Mouse (Mus musculus) heart, adult 2 months (tissue): ENCODE measurements around the gene Matn3. TPM values are rescaled to one million over a fixed set of nuclear protein-coding genes. Genes with fewer than 3 reads are reported as not detected.

Source experiments
- DNase-seq, 2 experiments: peaks; one replicate each; pipeline ENCODE4 v3.0.0; 2021
- H3K27ac ChIP-seq: fragments of 200-600 bp; 2 replicates; pipeline ENCODE4 v1.8.1; 2022
- H3K27me3 ChIP-seq: fragments of 200-500 bp; 2 replicates; pipeline ENCODE4 v1.6.1; 2012; ENCODE audit warnings: mild to moderate bottlenecking, low read length, inconsistent platforms, mixed read lengths; ENCODE audit not compliant: control insufficient read depth, insufficient read depth
- H3K36me3 ChIP-seq: fragments of 200-500 bp; 2 replicates; pipeline ENCODE4 v1.6.1; 2012; ENCODE audit warnings: low read length, inconsistent platforms; ENCODE audit not compliant: control insufficient read depth, insufficient read depth
- H3K4me1 ChIP-seq: fragments of 200-500 bp; 2 replicates; pipeline ENCODE4 v1.6.1; 2011; ENCODE audit warnings: low read length; ENCODE audit not compliant: control insufficient read depth, insufficient read depth
- H3K4me3 ChIP-seq: fragments of 200-600 bp; 2 replicates; pipeline ENCODE4 v1.8.1; 2022
- H3K79me2 ChIP-seq: fragments of 200-500 bp; replicated peaks from 2 replicates; pipeline ENCODE4 v1.6.1; 2012; ENCODE audit warnings: mild to moderate bottlenecking, inconsistent platforms, low read length, moderate library complexity, mixed read lengths; ENCODE audit not compliant: control insufficient read depth, insufficient read depth
- H3K9ac ChIP-seq: fragments of 200-500 bp; 2 replicates; pipeline ENCODE4 v1.6.1; 2012; ENCODE audit warnings: low read depth, mild to moderate bottlenecking, control low read depth, inconsistent platforms, low read length, mixed read lengths
- CTCF ChIP-seq: fragments of 200-600 bp; IDR thresholded peaks from 2 replicates; pipeline ENCODE4 v1.8.1; 2022; ENCODE audit warnings: antibody characterized with exemption, mild to moderate bottlenecking, moderate library complexity
- EP300 ChIP-seq: fragments of 200-500 bp; IDR thresholded peaks from 2 replicates; pipeline ENCODE4 v1.6.1; 2011; ENCODE audit warnings: low read depth, low read length, control low read depth; ENCODE audit not compliant: insufficient read depth
- POLR2A ChIP-seq: fragments of 200-500 bp; IDR thresholded peaks from 2 replicates; pipeline ENCODE4 v1.6.1; 2011; ENCODE audit warnings: mild to moderate bottlenecking, low read depth, low read length, control low read depth; ENCODE audit not compliant: insufficient read depth
- WGBS: fragments of 180-500 bp; shearing (Covaris S2); methylation state at CpG from one replicate; pipeline ENCODE4 v1.1.7; 2018; 5-methylcytosine and 5-hydroxymethylcytosine counted together
- intact Hi-C: fragments of 180-260 bp; cut with DNase I; formaldehyde crosslinking; loops from one replicate; pipeline ENCODE4 v1.15.1; 2025
- polyA plus RNA-seq: library from polyadenylated mRNA; depleted of rRNA; stranded (reverse); fragments of >200 nt; gene quantifications from 2 replicates; pipeline ENCODE4 v1.2.3, GENCODE M21; 2012
- total RNA-seq, 2 experiments: library from RNA; stranded (reverse); gene quantifications; 2 replicates each; pipeline ENCODE4 v1.2.3; 2021

Gene Matn3
- total and polyA plus RNA-seq, 3 experiments: not detected

DNA sequence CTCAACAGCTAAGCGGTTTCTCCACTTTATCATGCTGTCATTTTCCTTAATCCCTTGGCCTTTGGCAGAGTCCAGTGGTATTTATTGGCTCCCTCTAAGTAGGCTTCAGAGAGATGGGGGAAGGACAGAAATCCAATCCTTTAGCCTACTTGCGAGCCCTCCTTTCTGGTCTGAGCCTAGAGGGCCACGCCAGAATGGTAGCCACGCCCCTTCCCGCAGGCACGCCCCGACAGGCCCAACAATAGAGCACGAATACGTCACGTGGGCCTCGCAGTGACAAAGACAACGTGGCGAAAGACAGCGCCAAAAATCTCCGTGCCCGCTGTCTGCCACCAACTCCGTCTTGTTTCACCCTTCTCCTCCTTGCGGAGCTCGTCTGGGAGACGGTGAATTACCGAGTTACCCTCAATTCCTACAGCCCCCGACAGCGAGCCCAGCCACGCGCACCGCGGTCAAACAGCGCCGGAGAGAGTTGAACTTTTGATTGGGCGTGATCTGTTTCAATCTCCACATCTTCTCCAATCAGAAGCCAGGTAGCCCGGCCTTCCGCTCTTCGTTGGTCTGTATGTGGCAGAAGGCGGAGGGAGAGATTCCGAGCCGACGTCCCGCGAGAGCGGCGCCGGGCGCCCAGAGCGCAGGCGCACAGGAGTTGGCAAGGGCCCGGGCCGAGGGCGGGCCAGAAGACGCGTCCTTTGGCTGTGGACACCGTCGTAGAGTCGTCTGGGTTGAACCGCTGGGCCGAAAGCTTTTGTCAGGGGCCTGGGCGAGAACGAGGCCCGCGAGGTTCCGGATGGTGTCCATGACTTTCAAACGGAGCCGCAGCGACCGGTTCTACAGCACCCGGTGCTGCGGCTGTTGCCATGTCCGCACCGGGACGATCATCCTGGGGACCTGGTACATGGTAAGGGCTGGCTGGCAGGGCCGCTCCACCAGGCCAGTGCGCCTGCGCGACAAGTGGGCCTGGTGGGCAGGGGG, 26.0 kb upstream of the Matn3 start, which contains the start of gene Laptm4a:
TSS of gene Laptm4a (plus strand) at position 271 of the 975 bp plus-strand sequence.
- WGBS: under 1% methylated on average over 73 of the region's 73 CpGs
- intact Hi-C loops: loop anchor here (1.0 to 5.0 kb wide), 2 partner anchors 51 to 247 kb away; partner anchors contain the start of genes Pum2 and Wdr35
- Histone ChIP-seq H3K36me3 (peaks cover 31% of the 10 kb centered on the region), H3K79me2 (peaks cover 10% of the 10 kb centered on the region), H3K27me3 (no peaks in the 10 kb centered on the region), H3K4me3 (peak within 1 kb of the TSS; percentile 73), H3K27ac (peak within 1 kb of the TSS; percentile 99), H3K9ac (peak within 1 kb of the TSS; percentile 90), H3K4me1 (peaks cover 9% of the 10 kb centered on the region)
- TF ChIP-seq EP300 (0 out of 2 replicates have a peak, but pooled peaks have one; percentile 3), POLR2A (peak; percentile 90), CTCF (no peak)
- DNase-seq: peak; percentile 99 to 100

DNA sequence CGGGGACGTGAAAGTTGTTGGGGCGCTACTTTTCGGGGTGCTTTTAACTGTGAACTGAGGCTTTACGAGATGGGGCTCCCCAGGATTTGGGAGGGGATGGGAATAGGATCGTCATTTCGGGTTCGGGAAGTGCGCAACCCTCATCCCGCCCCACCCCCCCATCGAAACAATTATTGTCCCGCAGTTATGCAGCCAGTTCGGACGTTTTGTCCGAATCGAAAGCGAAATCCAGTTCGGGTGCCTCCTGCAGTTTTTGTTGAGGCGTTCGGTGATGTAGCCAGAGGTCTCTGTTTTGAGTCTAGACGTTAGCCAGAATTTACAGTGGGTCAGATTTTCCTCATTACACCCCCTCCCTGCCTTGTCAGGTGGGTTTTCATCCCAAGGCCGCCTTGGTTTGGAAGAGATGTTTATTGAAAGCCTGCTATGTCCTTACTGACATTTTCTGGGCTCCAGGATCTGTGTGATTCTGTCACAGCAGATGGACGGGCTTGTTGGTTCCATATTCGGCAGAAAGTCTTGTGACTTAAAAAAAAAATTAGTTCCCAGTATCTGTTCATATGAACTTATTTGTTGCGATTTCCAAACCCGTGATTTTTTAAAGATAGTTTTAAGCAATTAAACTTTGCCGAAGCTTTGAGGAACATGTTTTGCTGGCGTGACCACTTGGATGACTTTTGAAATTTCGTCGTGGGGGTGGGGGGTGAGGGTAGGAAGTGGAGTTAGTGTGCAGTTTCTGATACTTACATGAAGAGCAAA, 25.2 kb upstream of the Matn3 start:
- Histone ChIP-seq H3K9ac (peak overlapping the region; percentile 90), H3K79me2 (peaks cover 10% of the 10 kb centered on the region), H3K4me1 (peaks cover 9% of the 10 kb centered on the region), H3K27ac (peak overlapping the region; percentile 99), H3K36me3 (peaks cover 39% of the 10 kb centered on the region), H3K4me3 (peak overlapping the region; percentile 73), H3K27me3 (no peaks in the 10 kb centered on the region)
- no peak for DNase-seq
- TF ChIP-seq CTCF: no peak
- 0 out of 2 replicates have a peak, but pooled peaks have one; percentile 17 for TF ChIP-seq EP300
- TF ChIP-seq POLR2A: no peak
- intact Hi-C loops: loop anchor here (5.0 kb wide), 1 partner anchor 50 kb away; the partner anchor contains the start of gene Wdr35
- WGBS: under 1% methylated on average over 30 of the region's 30 CpGs

DNA sequence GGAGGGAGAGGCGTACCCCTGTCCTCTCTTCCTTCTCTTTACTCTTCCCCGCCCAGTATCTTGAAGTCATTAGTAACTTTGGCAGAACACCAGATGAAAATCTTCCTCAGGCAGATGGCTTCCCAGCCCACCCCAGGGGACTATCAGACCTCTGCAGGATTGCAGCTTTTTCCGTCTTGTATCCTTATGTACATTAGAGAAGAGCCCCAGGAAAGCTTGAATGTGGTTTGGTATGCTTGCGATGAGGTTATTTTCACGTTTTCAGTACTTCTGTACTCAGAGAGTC, 24.7 kb upstream of the Matn3 start:
- intact Hi-C loops: loop anchor here (5.0 kb wide), 1 partner anchor 49 kb away; the partner anchor contains the start of gene Wdr35
- Histone ChIP-seq H3K4me3 (peak overlapping the region; percentile 73), H3K27me3 (no peaks in the 10 kb centered on the region), H3K79me2 (peaks cover 10% of the 10 kb centered on the region), H3K36me3 (peaks cover 42% of the 10 kb centered on the region), H3K4me1 (peaks cover 12% of the 10 kb centered on the region), H3K27ac (peak overlapping the region; percentile 99), H3K9ac (peak overlapping the region; percentile 90)
- WGBS: 3% methylated on average over 5 of the region's 5 CpGs
- TF ChIP-seq POLR2A (no peak), EP300 (no peak), CTCF (no peak)
- DNase-seq: peak in 1 of 2 experiments; percentile 26

DNA sequence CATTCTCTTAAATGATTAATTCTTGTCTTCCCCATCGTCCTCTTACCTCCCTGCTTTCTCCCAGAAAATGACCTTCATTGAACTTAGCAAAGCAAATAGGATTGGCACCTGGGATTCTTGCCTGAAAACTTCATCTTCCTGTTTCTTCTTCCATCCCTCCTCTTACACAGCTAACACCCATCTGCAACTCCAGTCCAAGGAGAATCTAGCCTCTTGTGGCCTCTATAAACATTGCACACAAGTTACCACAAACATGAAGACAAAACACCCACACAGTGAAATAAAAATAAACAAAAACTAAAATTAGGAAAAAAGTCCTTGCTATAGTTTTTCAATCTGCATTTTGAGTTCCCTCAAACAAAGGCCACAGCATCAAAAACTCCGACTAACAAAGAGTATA, 24.1 kb upstream of the Matn3 start:
- H3K4me1 ChIP-seq: peaks cover 13% of the 10 kb centered on the region
- peak overlapping the region; percentile 99 for H3K27ac ChIP-seq
- intact Hi-C loops: loop anchor here (1.0 to 5.0 kb wide), 2 partner anchors 11 to 49 kb away; partner anchors contain the start of gene Wdr35
- H3K36me3 ChIP-seq: peaks cover 45% of the 10 kb centered on the region
- H3K79me2 ChIP-seq: peaks cover 10% of the 10 kb centered on the region
- no peak overlapping the region for H3K9ac ChIP-seq
- H3K4me3 ChIP-seq: peak overlapping the region; percentile 73
- TF ChIP-seq EP300: no peak
- peak; percentile 46 for TF ChIP-seq CTCF
- TF ChIP-seq POLR2A: no peak
- 13% methylated on average over 2 of the region's 2 CpGs for WGBS
- H3K27me3 ChIP-seq: no peaks in the 10 kb centered on the region
- DNase-seq: no peak

DNA sequence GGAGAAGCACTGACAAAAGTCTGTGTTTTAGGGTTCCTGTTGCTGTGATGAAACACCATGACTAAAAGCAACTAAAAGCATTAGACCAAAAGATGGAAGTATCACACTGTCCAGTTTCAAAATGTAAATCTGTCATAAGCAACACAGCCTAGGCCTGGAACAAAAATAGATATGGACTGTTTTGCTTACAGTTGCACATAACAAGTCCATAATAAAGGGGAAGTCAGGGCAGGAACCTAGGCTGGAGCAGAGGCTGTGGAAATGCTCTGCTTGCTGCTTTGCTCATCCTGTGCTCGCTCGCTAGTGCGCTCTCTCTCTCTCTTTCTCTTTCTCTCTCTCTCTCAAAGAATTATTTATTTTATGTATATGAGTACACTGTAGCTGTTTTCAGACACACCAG, 20.1 kb upstream of the Matn3 start:
- 49% methylated on average over 3 of the region's 3 CpGs for WGBS
- Histone ChIP-seq H3K36me3 (peaks cover 77% of the 10 kb centered on the region), H3K79me2 (peaks cover 13% of the 10 kb centered on the region), H3K27me3 (no peaks in the 10 kb centered on the region), H3K9ac (no peak overlapping the region), H3K4me1 (peaks cover 30% of the 10 kb centered on the region), H3K27ac (peak overlapping the region; percentile 36), H3K4me3 (no peak overlapping the region)
- intact Hi-C loops: no loop called here
- TF ChIP-seq EP300 (no peak), CTCF (no peak), POLR2A (no peak)
- no peak for DNase-seq
